Mouse (Mus musculus) thymus, postnatal 4 days (tissue): ENCODE results near the gene Ggt7.
"Not testable (repeated sequence)": the region's sequence is repeated elsewhere in the genome, so short reads cannot be mapped to it uniquely, and the experiment has no call there.

Experiments used
- DNase-seq: peaks from one replicate; pipeline ENCODE4 v3.0.0; 2021

Gene Ggt7

DNA sequence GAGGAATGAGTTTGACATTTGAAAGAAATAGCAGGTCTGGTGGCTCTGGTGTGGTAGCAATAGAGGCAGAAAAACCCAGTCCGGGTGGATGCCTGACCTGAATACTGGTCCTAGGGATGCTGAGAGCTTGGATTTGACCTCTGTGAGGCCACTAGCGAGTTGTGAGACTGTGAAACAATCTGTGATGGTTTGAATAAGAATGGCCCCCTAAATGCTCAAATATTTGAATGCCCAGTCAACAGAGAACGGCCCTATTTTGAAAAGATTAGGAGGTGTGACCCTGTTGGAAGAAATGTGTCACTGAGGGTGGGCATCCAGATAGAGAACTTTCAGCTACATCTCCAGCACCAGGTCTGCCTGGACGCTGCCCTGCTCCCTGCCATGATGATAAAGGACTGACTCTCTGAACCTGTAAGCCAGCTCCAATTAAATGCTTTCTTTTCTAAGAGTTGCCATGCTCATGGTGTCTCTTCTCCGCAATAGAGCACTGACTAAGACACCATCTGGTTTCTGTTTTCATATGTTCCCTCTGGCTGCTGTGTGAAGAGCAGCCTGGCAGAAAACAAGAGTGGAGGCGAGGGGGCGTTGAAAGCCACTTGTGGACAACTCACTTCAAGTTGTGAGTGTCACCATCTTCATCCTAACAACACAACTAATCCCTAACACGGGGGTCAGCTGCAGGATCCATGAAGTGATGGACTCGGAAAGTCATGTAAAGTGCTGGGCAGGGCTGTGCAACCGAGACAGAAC lies 10.1 kb downstream of the Ggt7 start:
- no peak for DNase-seq

DNA sequence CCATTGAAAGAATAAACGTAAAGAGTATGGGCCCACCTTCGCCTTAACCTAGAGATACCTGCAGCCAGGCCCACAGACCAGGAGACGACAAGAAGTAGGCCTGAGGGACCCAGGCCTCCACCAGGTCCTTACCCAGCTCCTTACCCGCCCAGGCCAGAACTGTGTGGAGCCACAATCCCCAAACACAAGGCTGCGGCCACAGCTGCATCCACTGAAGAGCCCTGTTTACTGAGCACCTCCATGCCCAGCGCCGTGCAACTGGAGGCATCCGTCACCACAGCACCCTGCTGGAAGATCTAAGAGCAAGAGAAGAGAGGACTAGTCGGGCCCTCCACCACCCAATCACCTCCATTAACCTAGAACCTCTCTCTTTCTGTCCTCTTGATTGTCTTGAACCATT lies 12.2 kb downstream of the Ggt7 start:
- DNase-seq, result no peak

DNA sequence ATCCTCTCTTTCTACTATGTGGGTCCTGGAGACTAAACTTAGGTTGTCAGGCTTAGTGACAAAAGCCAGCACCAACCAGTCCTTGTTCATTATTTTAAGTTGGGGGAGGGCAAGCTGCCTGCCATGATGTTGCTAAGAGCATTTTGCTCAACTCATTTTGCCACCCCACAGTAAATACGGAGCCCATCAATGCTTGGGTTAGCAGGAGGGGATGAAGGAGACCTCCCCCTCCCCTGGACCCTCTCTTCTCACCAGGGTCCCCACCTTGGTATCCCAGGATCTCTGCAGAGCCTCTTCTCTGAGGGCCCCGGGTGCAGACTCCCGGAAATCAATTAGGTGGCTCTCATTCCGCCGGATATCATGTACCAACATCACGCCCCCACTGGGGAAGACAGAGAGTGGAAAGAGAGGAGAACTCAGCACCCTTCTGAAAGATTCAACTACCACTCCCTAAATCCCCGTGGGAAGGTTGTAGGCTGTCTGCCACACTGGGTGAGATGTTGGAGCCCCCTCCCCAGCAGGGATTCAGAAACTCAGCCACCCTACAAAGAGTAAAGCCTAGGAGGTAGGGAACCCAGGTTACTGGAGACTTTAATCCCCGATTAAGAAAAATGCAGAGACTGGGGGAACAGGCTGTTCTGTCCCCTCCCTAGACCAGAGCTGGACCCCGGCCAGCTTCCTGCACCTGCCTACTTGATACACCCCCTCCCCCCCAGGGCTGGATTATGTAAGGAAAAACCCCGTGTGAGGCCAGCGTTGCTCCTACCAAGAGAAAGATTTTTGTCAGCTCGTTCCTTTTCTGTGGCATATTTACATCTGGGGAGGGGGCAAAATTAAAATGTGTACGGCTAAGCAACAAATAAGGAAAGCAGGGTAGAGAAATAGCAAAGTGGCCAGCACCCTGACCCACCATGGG lies 13.3 kb downstream of the Ggt7 start:
- DNase-seq, result no peak

DNA sequence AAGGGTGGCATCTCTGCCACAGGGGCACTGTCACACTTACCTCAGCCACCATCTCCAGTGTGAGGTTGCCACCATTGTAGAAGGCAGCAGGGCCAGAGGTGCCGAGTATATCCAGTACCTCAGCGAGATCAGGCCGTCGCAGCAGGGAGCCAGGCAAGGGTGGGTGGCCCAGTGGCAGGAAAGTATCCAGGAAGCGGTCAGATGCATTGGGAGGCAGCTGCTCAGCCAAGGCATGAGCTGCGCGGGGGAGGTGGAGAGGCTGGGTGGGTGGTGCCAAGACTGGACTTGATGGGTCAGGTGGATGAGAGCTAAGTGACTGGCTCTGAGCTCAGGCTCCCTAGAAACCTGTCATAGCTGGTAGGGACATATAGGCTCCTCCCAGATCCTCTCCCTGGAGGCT lies 15.4 kb downstream of the Ggt7 start:
- no peak for DNase-seq

DNA sequence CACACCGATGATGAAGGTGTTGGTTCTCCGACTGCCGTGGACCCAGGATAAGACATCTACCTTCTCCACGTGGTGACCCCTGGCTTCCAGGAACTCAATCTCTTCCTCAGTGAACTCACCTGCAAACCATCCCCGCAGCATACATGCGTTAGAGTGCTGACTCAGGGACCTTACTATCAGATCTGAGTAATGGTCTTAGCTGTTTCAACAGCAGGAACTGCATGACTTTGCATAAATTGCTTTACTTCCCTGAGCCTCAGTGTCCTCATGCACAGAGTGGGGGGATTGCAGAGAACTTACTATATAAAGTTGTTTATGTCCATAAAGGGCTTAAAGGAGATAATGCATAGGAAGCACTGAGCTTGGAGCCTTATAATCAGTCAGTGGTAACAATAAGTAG lies 27.0 kb downstream of the Ggt7 start:
- DNase-seq, result no peak

DNA sequence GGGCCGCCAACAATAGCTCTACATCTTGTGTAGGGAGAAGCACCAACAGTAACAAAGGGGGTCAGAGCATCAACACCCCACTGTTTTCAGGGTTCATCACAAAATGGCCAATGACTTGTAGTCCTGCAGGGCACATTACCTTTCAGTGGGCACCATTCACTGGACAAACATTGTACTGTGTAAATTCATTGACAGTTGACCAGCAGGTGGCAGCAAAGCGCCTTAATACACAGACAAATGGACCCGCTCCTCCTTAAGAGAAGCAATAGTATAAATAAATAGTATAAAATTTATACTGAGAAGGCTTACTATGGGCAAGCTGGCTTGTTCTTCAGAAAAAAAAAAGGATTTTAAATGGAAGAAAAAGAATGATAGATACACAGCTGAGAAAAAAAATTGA lies 36.0 kb downstream of the Ggt7 start:
- peak; percentile 86 for DNase-seq

DNA sequence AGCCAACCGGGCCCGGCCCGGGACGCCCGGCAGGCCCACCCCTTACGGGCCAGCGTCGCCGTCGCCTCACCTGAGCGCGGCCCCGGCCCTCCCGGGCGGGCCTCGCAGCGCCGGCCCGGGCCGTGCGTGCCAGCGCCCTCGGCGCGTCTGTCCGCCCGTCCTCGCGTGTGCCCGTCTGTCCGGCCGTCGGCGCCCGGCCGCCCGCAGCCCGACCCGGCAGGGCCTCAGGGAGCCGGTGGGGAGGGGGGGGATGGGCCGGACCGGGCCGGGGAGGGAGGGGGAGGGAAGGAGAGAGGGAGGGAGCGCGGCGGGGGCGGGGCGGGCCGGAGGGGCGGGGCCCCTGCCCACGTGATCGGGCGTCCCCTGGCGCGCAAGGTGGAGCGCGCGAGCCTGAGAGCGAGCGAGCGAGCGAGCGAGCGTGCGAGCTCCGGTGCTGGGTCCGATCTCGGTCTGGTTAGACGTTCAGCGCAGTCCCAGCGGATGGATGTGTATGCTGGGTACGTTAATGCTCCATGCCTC lies 44.4 kb downstream of the Ggt7 start, which contains the start of gene Ncoa6:
Ncoa6 (minus strand) TSS at position 325 of the 519 bp plus-strand sequence.
- peak; percentile 84 for DNase-seq

DNA sequence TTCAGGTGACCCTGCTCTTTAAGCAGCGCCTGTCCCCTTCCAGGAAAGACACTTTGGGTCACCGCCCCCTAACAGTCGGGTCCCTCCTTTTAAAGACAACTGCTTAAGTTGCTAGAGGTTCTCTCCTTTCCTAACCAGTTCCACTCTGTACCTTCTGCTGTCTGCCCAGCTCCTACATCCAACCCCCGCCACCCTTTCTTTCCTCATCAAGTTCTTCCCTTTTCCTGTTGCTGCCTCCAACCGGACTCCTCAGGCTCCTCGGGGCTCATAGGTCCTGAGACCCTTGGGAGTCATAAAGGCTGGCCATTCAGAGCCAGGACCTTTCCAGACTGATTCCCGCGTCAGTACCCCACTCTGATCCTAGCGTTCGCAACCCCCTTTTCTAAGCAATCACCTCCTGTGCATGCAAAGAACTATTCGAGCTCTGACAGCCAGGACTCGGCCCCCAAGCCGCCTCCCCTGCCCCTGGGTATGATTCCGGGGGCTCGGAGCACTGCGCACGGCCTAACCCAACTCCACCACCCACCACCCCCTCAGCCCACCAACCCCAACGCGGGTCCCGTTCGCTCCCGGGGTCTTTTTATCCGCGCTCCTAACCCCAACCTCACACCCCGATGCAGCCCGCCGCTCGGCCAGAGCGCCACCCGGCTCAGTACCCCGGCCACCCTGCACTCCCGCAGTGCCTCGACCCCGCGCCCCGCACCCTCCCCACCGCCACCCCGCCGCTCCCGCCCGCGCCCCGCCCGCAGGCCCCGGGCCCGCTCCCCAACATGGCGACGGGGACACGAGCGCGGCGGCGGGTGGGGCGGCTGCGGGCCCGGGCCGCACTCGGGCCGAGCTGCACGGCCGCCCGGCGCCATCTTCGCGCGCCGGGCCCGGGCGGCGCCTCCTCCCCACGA lies 45.1 kb downstream of the Ggt7 start:
- DNase-seq, result peak; percentile 68

DNA sequence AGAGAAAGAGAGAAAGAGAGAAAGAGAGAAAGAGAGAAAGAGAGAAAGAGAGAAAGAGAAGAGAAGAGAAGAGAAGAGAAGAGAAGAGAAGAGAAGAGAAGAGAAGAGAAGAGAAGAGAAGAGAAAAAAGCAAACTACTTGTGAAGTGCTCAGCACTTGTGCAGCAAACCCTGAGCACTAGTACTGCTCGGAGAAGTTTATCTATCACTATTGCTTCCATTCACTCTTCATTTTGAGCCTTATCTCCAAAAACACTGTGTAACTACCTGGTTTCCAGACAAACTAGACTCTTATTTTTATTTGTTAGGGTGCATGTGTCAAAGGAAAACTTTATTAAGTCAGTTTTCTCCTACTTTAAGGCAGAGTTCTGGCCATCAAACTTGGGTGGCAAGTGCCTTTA lies 51.2 kb downstream of the Ggt7 start:
- DNase-seq, result no peak

DNA sequence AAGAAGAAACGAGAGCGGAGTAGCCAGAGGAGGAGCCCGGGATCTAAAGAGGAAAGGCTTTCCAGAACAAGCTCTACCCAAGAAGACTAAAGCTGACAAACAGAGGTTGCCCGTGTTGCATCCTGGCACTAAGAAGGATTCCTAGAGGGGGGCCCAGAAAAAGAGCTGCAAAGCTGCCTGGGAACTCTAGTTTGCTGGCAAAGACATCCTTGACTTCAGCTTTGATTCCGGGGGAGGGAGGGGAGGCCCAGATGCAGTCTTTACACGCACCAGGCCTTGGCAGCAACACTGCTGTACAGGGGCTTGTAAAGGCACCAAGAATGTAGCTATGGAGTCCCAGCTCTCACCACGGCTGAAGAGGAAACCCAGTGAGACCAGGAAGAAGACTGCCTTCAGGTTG lies 64.4 kb downstream of the Ggt7 start:
- DNase-seq, result no peak

DNA sequence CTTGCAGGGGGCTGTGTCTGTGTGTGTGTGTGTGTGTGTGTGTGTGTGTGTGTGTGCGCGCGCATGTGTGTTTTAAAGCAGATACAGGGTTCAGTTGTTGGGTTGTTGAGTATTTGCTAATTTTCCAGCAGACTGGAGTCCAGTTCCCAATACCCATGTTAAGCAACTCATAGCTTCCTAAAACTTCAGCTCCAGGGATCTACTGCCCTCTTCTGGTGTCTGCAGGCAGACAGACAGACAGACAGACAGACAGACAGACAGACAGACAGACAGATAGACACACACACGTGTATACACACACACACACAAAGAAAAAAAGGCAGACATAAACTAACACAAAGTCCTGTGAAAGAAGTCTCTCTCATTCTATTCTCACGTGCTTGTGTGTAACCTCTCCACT lies 66.8 kb downstream of the Ggt7 start:
- DNase-seq, result no peak

DNA sequence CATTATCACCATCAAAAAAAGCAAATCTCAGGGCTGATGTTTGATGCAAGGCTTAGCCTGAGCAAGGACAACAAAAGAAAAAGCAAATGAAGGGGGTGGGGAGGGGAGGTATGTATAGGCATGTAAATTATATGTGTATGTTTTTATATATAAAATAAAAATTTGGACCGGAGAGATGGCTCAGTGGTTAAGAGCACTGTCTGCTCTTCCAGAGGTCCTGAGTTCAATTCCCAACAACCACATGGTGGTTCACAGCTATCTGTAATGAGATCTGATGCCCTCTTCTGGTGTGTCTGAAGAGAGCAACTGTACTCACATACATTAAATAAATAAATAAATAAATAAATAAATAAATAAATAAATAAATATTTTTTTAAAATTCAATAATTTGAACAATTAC lies 70.1 kb downstream of the Ggt7 start:
- not testable (repeated sequence) for DNase-seq

DNA sequence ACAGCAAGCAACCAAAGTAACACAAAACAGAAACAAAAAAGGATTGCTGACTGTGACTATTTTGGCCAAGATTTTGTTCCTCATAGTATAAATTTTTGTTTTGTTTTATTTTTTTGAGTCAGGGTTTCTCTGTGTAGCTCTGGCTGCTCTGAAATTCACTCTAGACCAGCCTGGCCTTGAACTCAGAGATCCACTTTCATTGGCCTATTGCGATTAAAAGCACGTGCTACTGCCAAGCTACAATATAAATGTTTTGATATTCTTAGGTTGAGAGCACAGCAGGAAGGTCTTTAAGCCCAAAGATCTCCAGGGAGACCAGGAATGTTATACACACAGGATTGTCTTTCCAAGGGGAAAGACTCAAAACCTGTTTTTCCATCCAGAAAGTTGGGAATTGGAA lies 74.6 kb downstream of the Ggt7 start:
- DNase-seq, result no peak

DNA sequence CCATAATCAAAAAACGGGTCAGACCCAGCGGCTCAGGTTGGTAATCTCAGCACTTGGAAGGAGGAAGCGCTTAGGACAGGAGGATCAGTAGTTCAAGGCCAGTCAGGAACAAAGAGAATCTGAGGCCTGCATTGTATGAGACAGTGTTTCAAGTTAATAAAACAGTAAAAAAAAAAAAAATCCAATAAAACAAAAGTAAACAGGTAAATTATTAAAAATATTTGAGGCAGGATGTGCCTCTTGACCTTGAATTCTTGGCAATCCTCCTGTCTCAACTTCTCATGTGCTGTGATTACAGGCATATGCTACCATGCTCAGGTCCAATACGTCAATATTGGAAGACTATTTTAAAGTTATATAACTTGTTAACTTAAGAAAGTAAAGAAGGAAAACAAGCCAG lies 75.1 kb downstream of the Ggt7 start:
- no peak for DNase-seq
